Mouse (Mus musculus): ENCODE measurements around the gene Rnf167. TPM values are rescaled to one million over a fixed set of nuclear protein-coding genes. Genes with fewer than 3 reads are reported as not detected.
A peak's percentile ranks its signal among the peaks of the same experiment; 100 is the strongest.

Gene Rnf167
- polyA plus RNA-seq, 1 experiment from 2014 or later, result 55.3 TPM

DNA sequence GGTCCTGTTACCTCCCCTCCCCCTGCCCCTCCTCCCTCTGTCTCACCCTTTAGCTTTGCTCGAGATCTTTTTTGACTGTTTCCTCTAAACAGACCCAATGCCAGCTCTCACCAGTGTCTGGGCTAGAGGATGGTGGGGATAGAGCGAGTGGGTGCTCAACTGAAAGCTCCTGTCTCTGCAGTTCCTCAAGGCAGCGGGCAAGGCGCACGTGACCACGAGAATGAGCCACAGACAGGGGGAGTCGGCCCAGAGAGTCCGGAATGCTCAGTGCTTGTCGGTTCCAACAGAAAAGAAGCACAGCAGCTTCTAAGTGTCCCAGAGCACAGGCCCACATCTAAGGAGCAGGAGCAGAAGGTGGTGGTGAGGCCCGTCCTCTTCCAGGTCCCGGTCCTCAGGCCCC is 27.5 kb downstream of the Rnf167 start:
- H3K27me3 ChIP-seq (ENCODE audit: insufficient read depth, low read length), result no peaks in the 10 kb centered on the region
- DNase-seq (no peak), ATAC-seq (no peak)
- WGBS (ENCODE audit: insufficient replicate concordance), result 53% methylated on average over 11 of the region's 11 CpGs
- peaks cover 10% of the 10 kb centered on the region; the same call in 1 of the 2 replicates for H3K36me3 ChIP-seq (replicated peaks; ENCODE audit: insufficient read depth, low read length)
- H3K4me1 ChIP-seq (ENCODE audit: insufficient read depth), result peaks cover 23% of the 10 kb centered on the region
- H3K9ac ChIP-seq (replicated peaks), result no peak overlapping the region
- no peak overlapping the region for H3K4me3 ChIP-seq (ENCODE audit: low read depth, low read length)
- H3K9me3 ChIP-seq (ENCODE audit: low read length), result no peaks in the 10 kb centered on the region
- H3K4me2 ChIP-seq (ENCODE audit: low read depth, low read length), result no peak overlapping the region
- H3K27ac ChIP-seq (ENCODE audit: low read depth), result no peak overlapping the region
- TF ChIP-seq CTCF (IDR thresholded peaks at IDR 0.05; ENCODE audit: low read depth) (no peak), EP300 (IDR thresholded peaks at IDR 0.05; ENCODE audit: low read depth) (no peak)

DNA sequence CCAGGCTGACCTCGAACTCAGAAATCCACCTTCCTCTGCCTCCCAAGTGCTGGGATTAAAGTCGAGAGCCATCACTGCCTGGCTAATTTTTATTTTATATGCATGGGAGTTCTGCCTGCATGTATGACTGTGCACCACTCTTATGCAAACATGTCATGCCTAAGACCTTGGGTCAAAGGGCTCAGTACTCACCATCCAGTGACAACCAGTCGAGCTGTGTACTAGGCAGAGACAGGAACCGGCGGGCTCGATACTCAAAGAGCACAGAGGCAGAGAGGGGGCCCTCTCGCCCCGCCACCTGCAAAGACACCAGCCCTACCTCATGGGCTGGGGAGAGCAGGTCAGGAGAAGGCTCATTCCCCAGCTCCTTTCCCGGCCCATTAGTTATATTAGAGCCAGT is 31.1 kb downstream of the Rnf167 start:
- peaks cover 17% of the 10 kb centered on the region; the same call in 1 of the 2 replicates for H3K36me3 ChIP-seq (replicated peaks; ENCODE audit: insufficient read depth, low read length)

DNA sequence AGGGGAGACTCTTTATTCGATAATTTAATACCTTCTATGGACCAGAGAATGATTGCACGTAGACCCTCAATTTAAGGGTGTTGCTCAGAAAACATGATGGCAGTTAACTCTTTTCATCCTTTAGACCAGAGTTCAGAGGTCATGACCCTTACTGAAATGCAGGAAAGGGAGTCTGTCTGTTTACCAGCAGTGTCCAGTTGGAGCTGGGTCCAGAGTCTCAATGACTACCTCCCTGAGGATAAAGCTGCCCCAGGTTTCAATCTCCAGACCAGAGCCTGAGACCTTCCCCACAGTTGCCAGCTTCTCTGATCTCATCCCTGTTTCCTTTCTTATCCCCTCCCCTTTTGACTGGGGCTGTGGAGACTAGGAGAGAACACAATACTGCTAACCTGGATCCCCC is 31.5 kb downstream of the Rnf167 start:
- Histone ChIP-seq H3K4me2 (ENCODE audit: low read depth, low read length) (no peak overlapping the region), H3K4me3 (ENCODE audit: low read depth, low read length) (no peak overlapping the region), H3K27ac (ENCODE audit: low read depth) (peak overlapping the region; percentile 84), H3K36me3 (replicated peaks; ENCODE audit: insufficient read depth, low read length) (peaks cover 18% of the 10 kb centered on the region; the same call in 1 of the 2 replicates), H3K9ac (replicated peaks) (no peak overlapping the region; the same call in 1 of the 2 replicates), H3K9me3 (ENCODE audit: low read length) (no peaks in the 10 kb centered on the region), H3K4me1 (ENCODE audit: insufficient read depth) (peaks cover 17% of the 10 kb centered on the region), H3K27me3 (ENCODE audit: insufficient read depth, low read length) (no peaks in the 10 kb centered on the region)
- WGBS (ENCODE audit: insufficient replicate concordance), result 75% methylated on average over 2 of the region's 2 CpGs
- peak; percentile 74 for ATAC-seq
- no peak for TF ChIP-seq CTCF (IDR thresholded peaks at IDR 0.05; ENCODE audit: low read depth)
- TF ChIP-seq EP300 (IDR thresholded peaks at IDR 0.05; ENCODE audit: low read depth), result no peak
- no peak for DNase-seq

More for the DNA sequence above, 31.1 kb downstream of the Rnf167 start:
- TF ChIP-seq CTCF (IDR thresholded peaks at IDR 0.05; ENCODE audit: low read depth), result no peak
- TF ChIP-seq EP300 (IDR thresholded peaks at IDR 0.05; ENCODE audit: low read depth), result no peak
- DNase-seq (no peak), ATAC-seq (peak; percentile 75)
- no peaks in the 10 kb centered on the region for H3K27me3 ChIP-seq (ENCODE audit: insufficient read depth, low read length)
- 72% methylated on average over 9 of the region's 9 CpGs for WGBS (ENCODE audit: insufficient replicate concordance)
- no peak overlapping the region for H3K4me2 ChIP-seq (ENCODE audit: low read depth, low read length)
- peaks cover 17% of the 10 kb centered on the region for H3K4me1 ChIP-seq (ENCODE audit: insufficient read depth)
- H3K27ac ChIP-seq (ENCODE audit: low read depth), result peak overlapping the region; percentile 84
- no peak overlapping the region for H3K4me3 ChIP-seq (ENCODE audit: low read depth, low read length)
- no peak overlapping the region for H3K9ac ChIP-seq (replicated peaks)
- no peaks in the 10 kb centered on the region for H3K9me3 ChIP-seq (ENCODE audit: low read length)

DNA sequence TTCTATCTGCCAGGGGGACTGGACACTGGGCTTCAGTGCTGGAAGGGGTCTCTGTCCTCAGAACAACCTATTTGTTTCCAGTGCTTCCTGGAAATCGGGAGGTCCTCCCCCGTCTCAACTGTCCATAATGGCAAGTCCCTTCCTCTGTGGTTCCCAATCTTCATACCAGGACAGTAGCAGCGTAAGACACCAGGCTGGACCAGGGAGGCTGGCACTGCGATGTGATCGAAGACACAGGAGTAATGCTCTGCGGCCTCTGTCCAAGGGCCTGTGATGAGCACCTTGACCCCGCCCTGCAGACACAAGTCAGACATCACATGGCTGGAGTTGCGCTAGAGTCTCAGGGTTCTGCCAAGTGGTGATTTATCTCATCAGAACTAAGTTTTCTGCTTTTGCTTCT is 32.3 kb downstream of the Rnf167 start:
- 84% methylated on average over 8 of the region's 8 CpGs for WGBS (ENCODE audit: insufficient replicate concordance)
- no peaks in the 10 kb centered on the region for H3K9me3 ChIP-seq (ENCODE audit: low read length)
- H3K27me3 ChIP-seq (ENCODE audit: insufficient read depth, low read length), result no peaks in the 10 kb centered on the region
- H3K4me1 ChIP-seq (ENCODE audit: insufficient read depth), result peaks cover 17% of the 10 kb centered on the region
- TF ChIP-seq EP300 (IDR thresholded peaks at IDR 0.05; ENCODE audit: low read depth) (no peak), CTCF (IDR thresholded peaks at IDR 0.05; ENCODE audit: low read depth) (no peak)
- H3K36me3 ChIP-seq (replicated peaks; ENCODE audit: insufficient read depth, low read length), result peaks cover 22% of the 10 kb centered on the region
- no peak overlapping the region for H3K4me2 ChIP-seq (ENCODE audit: low read depth, low read length)
- H3K4me3 ChIP-seq (ENCODE audit: low read depth, low read length), result no peak overlapping the region
- H3K9ac ChIP-seq (replicated peaks), result no peak overlapping the region
- no peak for DNase-seq
- peak overlapping the region; percentile 84 for H3K27ac ChIP-seq (ENCODE audit: low read depth)
- ATAC-seq, result no peak

DNA sequence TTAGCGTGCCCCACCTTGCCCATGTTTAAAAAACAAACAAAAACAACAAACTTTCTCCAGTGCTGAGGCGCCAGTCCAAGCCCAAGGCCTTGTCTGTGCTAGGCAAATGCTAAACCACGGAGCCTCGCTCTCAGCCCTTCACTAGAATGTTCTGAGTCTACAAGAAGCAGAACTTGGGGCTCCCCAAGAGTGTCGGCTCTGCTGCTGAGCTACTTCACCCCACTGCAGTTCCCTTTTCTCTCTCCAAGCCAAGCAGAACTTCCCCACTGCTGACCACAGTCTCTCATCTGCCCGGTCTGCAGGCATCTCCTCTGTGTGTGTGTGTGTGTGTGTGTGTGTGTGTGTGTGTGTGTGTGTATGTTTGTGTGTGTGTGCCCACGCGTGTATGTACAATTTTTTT is 32.9 kb downstream of the Rnf167 start:
- 41% methylated on average over 8 of the region's 8 CpGs for WGBS (ENCODE audit: insufficient replicate concordance)
- H3K9me3 ChIP-seq (ENCODE audit: low read length), result no peaks in the 10 kb centered on the region
- H3K4me3 ChIP-seq (ENCODE audit: low read depth, low read length), result no peak overlapping the region
- peaks cover 17% of the 10 kb centered on the region for H3K4me1 ChIP-seq (ENCODE audit: insufficient read depth)
- TF ChIP-seq CTCF (IDR thresholded peaks at IDR 0.05; ENCODE audit: low read depth), result no peak
- TF ChIP-seq EP300 (IDR thresholded peaks at IDR 0.05; ENCODE audit: low read depth), result no peak
- ATAC-seq (peak; percentile 26; the same call in 1 of the 2 replicates), DNase-seq (peak; percentile 40)
- peaks cover 27% of the 10 kb centered on the region for H3K36me3 ChIP-seq (replicated peaks; ENCODE audit: insufficient read depth, low read length)
- H3K4me2 ChIP-seq (ENCODE audit: low read depth, low read length), result no peak overlapping the region
- H3K27me3 ChIP-seq (ENCODE audit: insufficient read depth, low read length), result no peaks in the 10 kb centered on the region
- no peak overlapping the region for H3K9ac ChIP-seq (replicated peaks)
- peak overlapping the region; percentile 84 for H3K27ac ChIP-seq (ENCODE audit: low read depth)

DNA sequence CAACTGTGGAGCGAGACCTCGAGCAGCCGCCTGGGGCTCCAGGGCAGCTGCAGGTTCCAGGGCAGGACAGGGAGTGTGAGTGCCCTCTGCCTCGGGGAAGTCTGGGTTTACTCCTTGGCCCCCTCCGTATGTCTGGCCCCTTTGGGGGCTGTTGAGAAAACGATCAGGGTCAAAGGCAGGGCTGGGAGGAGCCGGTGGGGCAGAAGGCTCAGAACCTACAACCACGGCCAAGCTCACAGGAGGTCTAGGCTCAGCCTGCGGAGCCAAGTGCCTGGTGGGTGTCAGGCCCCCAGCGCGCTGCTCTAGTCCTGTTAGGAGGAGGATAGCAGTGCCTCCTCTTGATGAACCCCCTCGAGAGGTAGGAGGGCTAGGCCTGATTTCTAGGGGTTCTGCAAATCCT is 34.1 kb downstream of the Rnf167 start:
- H3K27me3 ChIP-seq (ENCODE audit: insufficient read depth, low read length), result no peaks in the 10 kb centered on the region
- no peak overlapping the region for H3K9ac ChIP-seq (replicated peaks)
- H3K27ac ChIP-seq (ENCODE audit: low read depth), result no peak overlapping the region
- H3K9me3 ChIP-seq (ENCODE audit: low read length), result no peaks in the 10 kb centered on the region
- TF ChIP-seq EP300 (IDR thresholded peaks at IDR 0.05; ENCODE audit: low read depth) (no peak), CTCF (IDR thresholded peaks at IDR 0.05; ENCODE audit: low read depth) (no peak)
- peaks cover 33% of the 10 kb centered on the region for H3K36me3 ChIP-seq (replicated peaks; ENCODE audit: insufficient read depth, low read length)
- H3K4me1 ChIP-seq (ENCODE audit: insufficient read depth), result peaks cover 17% of the 10 kb centered on the region
- 84% methylated on average over 12 of the region's 12 CpGs for WGBS (ENCODE audit: insufficient replicate concordance)
- DNase-seq (no peak), ATAC-seq (no peak)
- H3K4me2 ChIP-seq (ENCODE audit: low read depth, low read length), result no peak overlapping the region
- no peak overlapping the region for H3K4me3 ChIP-seq (ENCODE audit: low read depth, low read length)
